Mouse (Mus musculus) liver, postnatal 0 days (tissue): ENCODE data around the gene Pcp4l1.

Source experiments
- CTCF ChIP-seq: sonication (generic); IDR thresholded peaks from 2 replicates; pipeline ENCODE4 v1.5.1; 2016; ENCODE audit warnings: antibody characterized with exemption, low read depth
- EP300 ChIP-seq: IDR thresholded peaks from 2 replicates; pipeline ENCODE4 v1.6.1; 2016; ENCODE audit warnings: antibody characterized with exemption, low read depth, mild to moderate bottlenecking

DNA sequence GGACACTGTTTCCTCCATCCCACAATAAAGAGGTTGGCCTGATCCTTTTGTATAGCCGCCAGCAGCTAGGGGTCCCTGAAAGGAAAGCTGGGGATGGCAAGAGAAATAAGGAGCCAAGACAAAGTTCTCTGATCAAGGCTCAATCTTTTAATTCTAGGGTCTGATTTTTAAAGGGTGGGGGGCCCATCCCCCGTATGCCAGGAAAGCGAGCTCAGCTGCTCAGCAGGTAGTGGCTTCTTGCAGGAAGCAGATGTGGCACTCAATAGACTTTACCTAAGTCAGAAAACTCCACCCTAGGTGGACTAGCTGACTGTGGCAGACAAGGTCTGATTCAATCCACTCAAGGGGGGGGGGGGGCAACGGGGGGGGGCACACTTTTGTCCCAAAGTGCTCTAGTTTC is 30.7 kb upstream of the Pcp4l1 start:
- no peak for TF ChIP-seq CTCF
- no peak for TF ChIP-seq EP300
